Mouse (Mus musculus) neural tube, embryonic 13.5 days (tissue): ENCODE results near the gene Rcor1. TPM values are rescaled to one million over a fixed set of nuclear protein-coding genes. Genes with fewer than 3 reads are reported as not detected.
A peak's percentile ranks its signal among the peaks of the same experiment; 100 is the strongest.

ENCODE experiments used
- ATAC-seq: fragments of 200-750 bp; cut with Nextera tagmentation; 2 replicates; pipeline ENCODE4 v1.8.0; 2017; ENCODE audit warnings: low read depth, mild to moderate bottlenecking, moderate TSS enrichment, moderate library complexity
- H3K27ac ChIP-seq: fragments of 300-500 bp; sonication (generic); replicated peaks from 2 replicates; pipeline ENCODE4 v1.5.1; 2015; ENCODE audit warnings: moderate library complexity, mild to moderate bottlenecking, inconsistent platforms
- H3K27me3 ChIP-seq: fragments of 300-500 bp; sonication (generic); 2 replicates; pipeline ENCODE4 v1.6.1; 2015; ENCODE audit warnings: mild to moderate bottlenecking, inconsistent platforms
- H3K36me3 ChIP-seq: fragments of 300-500 bp; sonication (generic); 2 replicates; pipeline ENCODE4 v1.6.1; 2015; ENCODE audit warnings: mild to moderate bottlenecking, inconsistent platforms
- H3K4me1 ChIP-seq: fragments of 300-500 bp; sonication (generic); replicated peaks from 2 replicates; pipeline ENCODE4 v1.6.1; 2015; ENCODE audit warnings: inconsistent platforms
- H3K4me2 ChIP-seq: fragments of 300-500 bp; sonication (generic); 2 replicates; pipeline ENCODE4 v1.6.1; 2015; ENCODE audit warnings: inconsistent platforms, mild to moderate bottlenecking, moderate library complexity
- H3K4me3 ChIP-seq: fragments of 300-500 bp; sonication (generic); 2 replicates; pipeline ENCODE4 v1.5.1; 2015; ENCODE audit warnings: mild to moderate bottlenecking, inconsistent platforms
- H3K9ac ChIP-seq: fragments of 300-500 bp; sonication (generic); 2 replicates; pipeline ENCODE4 v1.6.1; 2015; ENCODE audit warnings: moderate library complexity, mild to moderate bottlenecking, inconsistent platforms
- H3K9me3 ChIP-seq: fragments of 300-500 bp; sonication (generic); 2 replicates; pipeline ENCODE4 v1.6.1; 2016; ENCODE audit warnings: inconsistent platforms
- WGBS: fragments of 180-500 bp; shearing (Covaris S2); methylation state at CpG from one replicate; pipeline ENCODE4 v1.1.7; 2015; 5-methylcytosine and 5-hydroxymethylcytosine counted together
- polyA plus RNA-seq: library from polyadenylated mRNA; unstranded; fragments of >200 nt; fragmentation: Nextera tagmentation; extraction: Ambion mirVana; gene quantifications from 2 replicates; pipeline ENCODE4 v1.2.1, GENCODE M21; 2015

Rcor1 gene
- polyA plus RNA-seq, 1 experiment from 2014 or later, result 5.8 TPM

DNA sequence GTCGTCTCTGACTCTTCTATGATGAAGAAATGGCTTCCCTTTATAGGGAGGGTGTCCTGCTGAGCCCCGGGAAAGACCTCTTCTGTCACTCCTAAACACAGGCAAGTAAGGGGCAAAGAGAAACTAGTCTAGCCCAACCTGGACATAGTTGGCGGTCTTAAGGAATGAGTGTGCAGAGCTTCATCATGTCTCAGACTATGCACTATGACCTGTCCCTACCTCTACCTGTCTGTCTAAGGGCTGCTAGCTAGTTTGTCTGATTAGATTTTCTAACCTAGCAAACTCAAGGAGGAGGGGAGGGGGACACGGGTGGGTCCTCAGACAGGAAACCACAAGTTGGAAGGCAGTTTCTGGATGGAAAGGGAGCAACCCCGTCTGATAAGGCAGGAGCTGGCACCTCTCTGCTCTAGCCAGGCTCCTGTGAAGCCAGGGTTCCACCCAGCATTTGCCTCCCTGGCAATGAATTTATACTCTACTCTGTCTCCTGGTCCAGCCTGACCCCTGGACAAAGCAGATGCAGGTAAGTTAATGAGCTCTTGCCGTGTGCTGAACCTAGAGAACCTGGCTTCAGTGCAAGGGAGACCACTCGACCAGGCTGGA is 9.8 kb upstream of the Rcor1 start:
- no peaks in the 10 kb centered on the region for H3K36me3 ChIP-seq
- H3K27me3 ChIP-seq, result no peaks in the 10 kb centered on the region
- no peak overlapping the region for H3K27ac ChIP-seq
- no peak overlapping the region for H3K4me3 ChIP-seq
- H3K4me2 ChIP-seq, result no peak overlapping the region
- H3K9ac ChIP-seq, result no peak overlapping the region
- 72% methylated on average over 7 of the region's 7 CpGs for WGBS
- no peaks in the 10 kb centered on the region for H3K4me1 ChIP-seq
- H3K9me3 ChIP-seq, result no peaks in the 10 kb centered on the region
- no peak for ATAC-seq

GRCm38 (mm10) chr12:111032839-111033238 is 6.3 kb upstream of the Rcor1 start:
- H3K4me3 ChIP-seq, result no peak overlapping the region
- ATAC-seq, result no peak
- 85% methylated on average over 5 of the region's 5 CpGs for WGBS
- no peaks in the 10 kb centered on the region for H3K36me3 ChIP-seq
- no peak overlapping the region for H3K9ac ChIP-seq
- H3K4me2 ChIP-seq, result no peak overlapping the region
- H3K4me1 ChIP-seq, result peaks cover 7% of the 10 kb centered on the region
- no peaks in the 10 kb centered on the region for H3K9me3 ChIP-seq
- H3K27me3 ChIP-seq, result no peaks in the 10 kb centered on the region
- H3K27ac ChIP-seq, result no peak overlapping the region

DNA sequence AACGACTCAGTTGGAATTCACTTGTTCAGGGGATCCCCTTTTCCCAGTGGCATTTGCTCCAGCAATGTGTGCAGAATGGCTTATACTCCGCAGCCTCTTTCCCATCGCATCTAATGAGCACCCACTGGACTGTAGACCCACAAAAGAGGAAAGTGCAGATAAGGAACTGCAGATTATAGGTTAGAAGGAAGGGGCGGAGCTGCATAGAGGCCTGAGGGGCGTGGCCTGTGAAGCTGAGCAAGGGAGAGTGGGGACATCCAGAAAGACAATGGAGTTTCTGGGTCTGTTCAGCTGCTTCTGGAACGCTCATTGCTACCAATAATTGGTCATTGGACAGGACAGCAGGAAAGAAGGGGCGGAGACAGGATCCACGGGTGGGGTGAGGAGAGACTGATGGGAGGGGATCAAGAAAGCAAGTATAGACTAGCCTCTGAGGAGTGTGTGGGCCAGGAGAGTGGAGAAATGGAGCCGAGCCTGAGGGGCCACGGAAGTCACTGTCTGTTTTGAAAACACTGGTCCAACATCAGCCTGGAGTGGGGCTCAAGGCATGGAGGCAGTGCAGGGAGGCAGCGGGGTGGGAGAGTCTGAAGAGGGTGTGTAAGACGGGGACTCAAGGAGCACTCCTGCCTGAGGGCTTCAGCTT is 3.8 kb upstream of the Rcor1 start:
- no peak overlapping the region for H3K9ac ChIP-seq
- WGBS, result 66% methylated on average over 12 of the region's 12 CpGs

DNA sequence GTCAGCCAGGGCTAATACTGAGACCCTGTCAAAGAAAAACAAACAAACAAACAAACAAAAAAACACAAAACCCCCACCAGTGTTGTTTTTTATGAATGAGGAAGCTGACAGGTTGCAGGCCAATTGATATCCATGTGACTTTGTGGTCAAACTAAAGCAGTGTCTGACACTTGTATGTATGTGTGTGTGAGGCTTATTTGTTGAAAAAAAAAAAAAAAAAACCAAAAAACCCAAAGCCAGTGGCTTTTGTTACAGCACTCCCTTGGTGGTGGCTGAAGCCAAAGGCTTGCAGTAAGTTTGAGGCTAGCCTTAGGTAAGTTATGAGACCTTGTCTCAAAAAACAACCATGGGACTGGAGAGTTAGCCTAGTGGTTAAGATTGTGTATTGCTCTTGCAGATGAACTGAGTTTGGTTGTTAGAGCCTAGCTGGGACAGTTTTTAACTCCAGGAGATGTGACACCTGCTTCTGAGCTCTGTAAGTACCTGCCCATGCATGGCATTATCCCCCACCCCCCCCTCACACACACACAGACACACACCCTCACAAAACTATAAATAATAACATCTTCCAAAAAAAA is 2.9 kb upstream of the Rcor1 start:
- Histone ChIP-seq H3K4me3 (no peak overlapping the region), H3K27me3 (no peaks in the 10 kb centered on the region), H3K36me3 (no peaks in the 10 kb centered on the region), H3K4me1 (peaks cover 21% of the 10 kb centered on the region), H3K9ac (no peak overlapping the region), H3K27ac (no peak overlapping the region), H3K4me2 (no peak overlapping the region), H3K9me3 (no peaks in the 10 kb centered on the region)
- ATAC-seq, result no peak

More for the DNA sequence above, 3.8 kb upstream of the Rcor1 start:
- Histone ChIP-seq H3K9me3 (no peaks in the 10 kb centered on the region), H3K27me3 (no peaks in the 10 kb centered on the region), H3K4me3 (no peak overlapping the region), H3K4me2 (no peak overlapping the region), H3K36me3 (no peaks in the 10 kb centered on the region), H3K27ac (no peak overlapping the region), H3K4me1 (peaks cover 12% of the 10 kb centered on the region)
- ATAC-seq, result no peak

DNA sequence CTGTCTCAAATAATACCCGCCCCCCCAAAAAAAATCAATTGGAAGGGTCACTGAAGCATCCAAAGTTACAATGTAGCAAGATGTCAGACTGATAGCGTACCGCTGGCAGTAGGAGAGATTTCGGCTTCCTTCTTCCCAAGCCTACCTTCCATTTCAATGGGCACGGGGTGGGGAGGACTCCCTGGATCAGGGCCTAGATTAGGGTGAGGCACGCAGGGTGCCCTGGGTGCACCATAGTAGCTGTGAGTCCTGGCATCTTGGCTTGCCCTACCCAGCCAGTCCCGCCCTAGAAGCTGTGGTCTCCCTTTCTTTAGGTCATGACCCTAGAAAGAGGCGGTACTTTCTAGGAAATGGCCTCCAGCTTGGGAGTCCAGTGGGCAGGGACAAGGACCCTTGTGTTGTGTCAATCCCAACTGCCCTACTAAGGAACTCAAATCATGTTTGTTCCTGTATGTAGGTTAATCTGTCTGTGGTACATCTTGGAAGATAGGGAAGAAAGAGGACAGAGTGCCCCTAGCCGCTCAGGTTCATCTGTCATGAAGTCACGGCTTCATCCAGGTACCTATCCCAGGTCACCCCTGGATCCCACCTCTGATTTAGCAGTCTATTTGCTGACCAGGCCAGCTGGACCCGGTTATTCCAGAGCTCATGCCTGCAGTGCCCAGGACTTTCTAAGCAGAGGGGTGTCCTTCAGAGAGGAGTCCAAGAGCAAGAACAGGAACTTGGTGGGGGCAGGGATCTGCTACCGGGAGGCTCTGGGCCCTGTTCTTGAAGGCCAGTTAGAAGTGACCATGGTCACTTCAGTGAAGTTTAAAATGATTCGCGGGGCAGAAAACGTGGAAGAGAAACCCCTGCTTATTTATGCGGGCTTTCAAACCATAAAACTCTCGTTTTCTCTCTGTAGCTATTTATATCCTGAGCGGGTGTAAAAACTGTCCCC is 1.6 kb upstream of the Rcor1 start:
- Histone ChIP-seq H3K36me3 (0 out of 2 replicates have a peak, but pooled peaks cover 4% of the 10 kb centered on the region), H3K4me2 (peak overlapping the region; percentile 82), H3K27me3 (no peaks in the 10 kb centered on the region), H3K9me3 (no peaks in the 10 kb centered on the region), H3K27ac (peak overlapping the region; percentile 99), H3K4me3 (peak overlapping the region; percentile 95), H3K9ac (peak overlapping the region; percentile 87), H3K4me1 (peaks cover 25% of the 10 kb centered on the region)
- ATAC-seq, result no peak
- WGBS, result 54% methylated on average over 18 of the region's 18 CpGs

DNA sequence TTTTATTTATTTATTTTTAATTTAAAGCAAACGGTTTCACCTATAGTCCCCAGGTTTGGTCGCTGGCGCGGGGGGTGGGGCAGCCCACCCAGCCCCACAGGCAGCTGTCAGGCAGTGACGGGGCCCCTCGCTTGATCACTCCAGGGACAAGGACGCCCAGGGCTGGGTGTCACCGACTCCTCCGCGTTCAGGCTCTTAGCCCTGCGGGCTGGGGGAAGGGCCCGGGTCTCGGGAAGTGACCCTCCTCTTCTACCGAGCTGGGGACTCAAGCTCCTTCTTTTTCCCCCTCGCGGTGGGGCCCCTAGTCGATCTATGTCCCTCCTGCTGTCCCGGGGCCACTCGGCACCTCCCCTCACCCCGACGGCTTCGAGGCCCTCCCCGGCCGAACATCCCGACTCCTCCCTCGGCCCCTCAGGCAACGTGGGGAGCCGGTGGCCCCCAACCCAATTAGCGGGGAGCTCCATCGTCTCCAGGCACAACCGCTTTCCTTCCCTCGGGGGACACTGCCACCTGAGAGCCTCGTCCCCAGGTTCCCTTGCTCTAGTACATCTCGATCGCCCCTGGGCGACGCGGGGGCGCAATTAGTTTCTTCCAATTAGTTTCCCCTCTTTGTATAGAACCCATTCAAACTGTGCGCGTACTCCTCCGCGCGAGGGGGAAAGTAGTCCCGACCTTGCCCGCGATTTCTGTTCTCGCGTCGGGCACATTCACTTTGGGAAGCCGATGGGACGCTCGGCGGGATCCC is 748 bp upstream of the Rcor1 start:
- ATAC-seq, result peak; percentile 73
- peaks cover 25% of the 10 kb centered on the region for H3K4me1 ChIP-seq
- under 1% methylated on average over 54 of the region's 54 CpGs for WGBS
- peak overlapping the region; percentile 82 for H3K4me2 ChIP-seq
- H3K4me3 ChIP-seq, result peak overlapping the region; percentile 95
- H3K27me3 ChIP-seq, result no peaks in the 10 kb centered on the region
- H3K9me3 ChIP-seq, result no peaks in the 10 kb centered on the region
- H3K27ac ChIP-seq, result peak overlapping the region; percentile 99
- H3K36me3 ChIP-seq, result peaks cover 8% of the 10 kb centered on the region; the same call in 1 of the 2 replicates
- H3K9ac ChIP-seq, result peak overlapping the region; percentile 87

GRCm38 (mm10) chr12:111039771-111040530 is 800 bp downstream of the Rcor1 start:
- Histone ChIP-seq H3K36me3 (peaks cover 11% of the 10 kb centered on the region; the same call in 1 of the 2 replicates), H3K4me1 (peaks cover 25% of the 10 kb centered on the region), H3K4me3 (peak overlapping the region; percentile 95), H3K9ac (peak overlapping the region; percentile 89), H3K9me3 (no peaks in the 10 kb centered on the region), H3K4me2 (peak overlapping the region; percentile 88), H3K27ac (peak overlapping the region; percentile 96), H3K27me3 (no peaks in the 10 kb centered on the region)
- ATAC-seq, result 0 out of 2 replicates have a peak, but pooled peaks have one; percentile 6
- WGBS, result under 1% methylated on average over 64 of the region's 65 CpGs

- ATAC-seq, result no peak
- Histone ChIP-seq H3K27ac (no peak overlapping the region), H3K27me3 (no peaks in the 10 kb centered on the region), H3K4me3 (peak overlapping the region; percentile 95), H3K36me3 (peaks cover 11% of the 10 kb centered on the region; the same call in 1 of the 2 replicates), H3K9me3 (no peaks in the 10 kb centered on the region), H3K4me1 (peaks cover 25% of the 10 kb centered on the region), H3K9ac (peak overlapping the region; percentile 89), H3K4me2 (peak overlapping the region; percentile 88)
- 4% methylated on average over 3 of the region's 3 CpGs for WGBS
Measured at GRCm38 (mm10) chr12:111040531-111040860, 1.3 kb downstream of the Rcor1 start.

DNA sequence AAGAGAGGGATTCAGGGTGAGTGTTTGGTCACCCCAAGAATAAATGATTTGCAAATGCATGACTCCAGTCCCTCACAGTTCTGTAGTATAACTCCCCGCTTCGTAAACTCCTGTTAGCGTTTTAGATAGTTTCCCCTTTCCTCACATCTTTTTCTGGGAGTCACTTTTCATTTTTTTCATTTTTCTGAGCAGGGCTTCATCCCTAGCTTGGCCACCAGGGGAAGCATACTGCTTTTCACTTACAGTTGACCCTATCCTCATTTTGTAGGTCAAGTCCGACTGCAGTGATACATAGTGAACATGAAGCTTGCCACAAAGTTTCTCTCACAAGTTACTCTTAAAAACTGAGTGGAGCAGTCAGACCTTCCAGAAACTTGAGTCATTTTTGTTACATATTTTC is 2.0 kb downstream of the Rcor1 start:
- Histone ChIP-seq H3K9me3 (no peaks in the 10 kb centered on the region), H3K4me2 (peak overlapping the region; percentile 88), H3K27me3 (no peaks in the 10 kb centered on the region), H3K36me3 (peaks cover 11% of the 10 kb centered on the region; the same call in 1 of the 2 replicates), H3K9ac (peak overlapping the region; percentile 89), H3K4me3 (peak overlapping the region; percentile 95), H3K27ac (no peak overlapping the region), H3K4me1 (peaks cover 25% of the 10 kb centered on the region)
- no peak for ATAC-seq
- 60% methylated on average over 4 of the region's 4 CpGs for WGBS

GRCm38 (mm10) chr12:111042365-111042764 is 3.2 kb downstream of the Rcor1 start:
- Histone ChIP-seq H3K27ac (no peak overlapping the region), H3K9ac (no peak overlapping the region), H3K4me3 (no peak overlapping the region)

GRCm38 (mm10) chr12:111044880-111045279 is 5.7 kb downstream of the Rcor1 start:
- Histone ChIP-seq H3K27me3 (no peaks in the 10 kb centered on the region), H3K4me3 (no peak overlapping the region), H3K27ac (no peak overlapping the region), H3K4me1 (peaks cover 17% of the 10 kb centered on the region), H3K4me2 (no peak overlapping the region), H3K36me3 (peaks cover 11% of the 10 kb centered on the region; the same call in 1 of the 2 replicates), H3K9me3 (no peaks in the 10 kb centered on the region), H3K9ac (no peak overlapping the region)
- WGBS, result 88% methylated on average over 2 of the region's 2 CpGs
- ATAC-seq, result no peak

More at GRCm38 (mm10) chr12:111042365-111042764, 3.2 kb downstream of the Rcor1 start:
- 93% methylated on average over 1 of the region's 1 CpGs for WGBS
- Histone ChIP-seq H3K4me1 (peaks cover 23% of the 10 kb centered on the region), H3K4me2 (no peak overlapping the region), H3K9me3 (no peaks in the 10 kb centered on the region), H3K36me3 (peaks cover 11% of the 10 kb centered on the region; the same call in 1 of the 2 replicates), H3K27me3 (no peaks in the 10 kb centered on the region)
- no peak for ATAC-seq
